Mouse (Mus musculus) midbrain, embryonic 14.5 days (tissue): ENCODE measurements around the gene Gch1. TPM values are rescaled to one million over a fixed set of nuclear protein-coding genes. Genes with fewer than 3 reads are reported as not detected.
A peak's percentile ranks its signal among the peaks of the same experiment; 100 is the strongest.

Source experiments
- ATAC-seq: fragments of 200-750 bp; cut with Nextera tagmentation; 2 replicates; pipeline ENCODE4 v1.8.0; 2017; ENCODE audit warnings: moderate number of reproducible peaks, moderate library complexity; ENCODE audit not compliant: low FRiP score, low TSS enrichment
- DNase-seq: peaks from one replicate; pipeline ENCODE4 v3.0.0-alpha.2; 2015
- H3K27ac ChIP-seq: fragments of 300-500 bp; sonication (generic); replicated peaks from 2 replicates; pipeline ENCODE4 v1.5.1; 2014; ENCODE audit warnings: mild to moderate bottlenecking, low read depth, low read length, moderate library complexity
- H3K27me3 ChIP-seq: fragments of 300-500 bp; sonication (generic); 2 replicates; pipeline ENCODE4 v1.6.1; 2014; ENCODE audit warnings: low read length, control low read depth, mixed read lengths; ENCODE audit not compliant: control insufficient read depth, insufficient read depth
- H3K36me3 ChIP-seq: fragments of 300-500 bp; sonication (generic); 2 replicates; pipeline ENCODE4 v1.6.1; 2014; ENCODE audit warnings: low read length, control low read depth; ENCODE audit not compliant: control insufficient read depth, insufficient read depth
- H3K4me1 ChIP-seq: fragments of 300-500 bp; sonication (generic); 2 replicates; pipeline ENCODE4 v1.6.1; 2014; ENCODE audit warnings: mild to moderate bottlenecking, antibody characterized with exemption, low read length, control low read depth; ENCODE audit not compliant: control insufficient read depth, insufficient read depth
- H3K4me2 ChIP-seq: fragments of 300-500 bp; sonication (generic); 2 replicates; pipeline ENCODE4 v1.6.1; 2014; ENCODE audit warnings: mild to moderate bottlenecking, low read length, moderate library complexity
- H3K4me3 ChIP-seq: fragments of 300-500 bp; sonication (generic); replicated peaks from 2 replicates; pipeline ENCODE4 v1.5.1; 2014; ENCODE audit warnings: low read depth, low read length
- H3K9ac ChIP-seq: fragments of 300-500 bp; sonication (generic); replicated peaks from 2 replicates; pipeline ENCODE4 v1.6.1; 2014; ENCODE audit warnings: mild to moderate bottlenecking, low read length, moderate library complexity
- H3K9me3 ChIP-seq: fragments of 300-500 bp; sonication (generic); 2 replicates; pipeline ENCODE4 v1.6.1; 2016; ENCODE audit warnings: low read length, control low read depth, mixed read lengths; ENCODE audit not compliant: control insufficient read depth
- WGBS: fragments of 180-500 bp; shearing (Covaris S2); extraction: QIAGEN DNeasy Blood & Tissue Kit; methylation state at CpG from one replicate; pipeline ENCODE4 v1.1.7; 2014; 5-methylcytosine and 5-hydroxymethylcytosine counted together
- polyA plus RNA-seq: library from polyadenylated mRNA; unstranded; fragments of >200 nt; fragmentation: Nextera tagmentation; extraction: Ambion mirVana; gene quantifications from 2 replicates; pipeline ENCODE4 v1.2.1, GENCODE M21; 2014

The Gch1 gene
- polyA plus RNA-seq, 1 experiment from 2014 or later, result 6.8 TPM

- 51% methylated on average over 5 of the region's 5 CpGs for WGBS
- H3K27ac ChIP-seq, result no peak overlapping the region
These were observed 2.6 kb upstream of the Gch1 start for GRCm38 (mm10) chr14:47191861-47192260.

GRCm38 (mm10) chr14:47190626-47191025, 1.4 kb upstream of the Gch1 start:
- Histone ChIP-seq H3K36me3 (no peaks in the 10 kb centered on the region), H3K4me3 (no peak overlapping the region), H3K27ac (no peak overlapping the region), H3K9ac (no peak overlapping the region), H3K4me1 (peaks cover 4% of the 10 kb centered on the region; the same call in 1 of the 2 replicates), H3K9me3 (no peaks in the 10 kb centered on the region), H3K27me3 (peaks cover 17% of the 10 kb centered on the region), H3K4me2 (no peak overlapping the region)
- no peak for ATAC-seq
- WGBS, result 75% methylated on average over 4 of the region's 4 CpGs
- DNase-seq, result no peak

More at GRCm38 (mm10) chr14:47191861-47192260, 2.6 kb upstream of the Gch1 start:
- no peak overlapping the region for H3K4me3 ChIP-seq
- no peak overlapping the region for H3K9ac ChIP-seq
- no peaks in the 10 kb centered on the region for H3K36me3 ChIP-seq
- H3K4me2 ChIP-seq, result no peak overlapping the region
- no peak for ATAC-seq
- peaks cover 4% of the 10 kb centered on the region; the same call in 1 of the 2 replicates for H3K4me1 ChIP-seq
- no peaks in the 10 kb centered on the region for H3K9me3 ChIP-seq
- peaks cover 17% of the 10 kb centered on the region for H3K27me3 ChIP-seq
- DNase-seq, result no peak

GRCm38 (mm10) chr14:47189635-47189955, 382 bp upstream of the Gch1 start:
- Histone ChIP-seq H3K36me3 (no peaks in the 10 kb centered on the region), H3K4me3 (peak overlapping the region; percentile 77), H3K27me3 (peaks cover 17% of the 10 kb centered on the region), H3K9ac (peak overlapping the region; percentile 52), H3K9me3 (no peaks in the 10 kb centered on the region), H3K4me1 (peaks cover 4% of the 10 kb centered on the region; the same call in 1 of the 2 replicates), H3K27ac (no peak overlapping the region), H3K4me2 (peak overlapping the region; percentile 99)
- 15% methylated on average over 8 of the region's 8 CpGs for WGBS
- ATAC-seq (peak; percentile 35), DNase-seq (no peak)

GRCm38 (mm10) chr14:47188475-47188847, 752 bp downstream of the Gch1 start:
- 1% methylated on average over 16 of the region's 16 CpGs for WGBS
- no peaks in the 10 kb centered on the region for H3K36me3 ChIP-seq
- no peak overlapping the region for H3K27ac ChIP-seq

GRCm38 (mm10) chr14:47187666-47188360, 1.4 kb downstream of the Gch1 start:
- H3K9ac ChIP-seq, result no peak overlapping the region
- H3K27ac ChIP-seq, result no peak overlapping the region
- no peaks in the 10 kb centered on the region for H3K36me3 ChIP-seq
- no peaks in the 10 kb centered on the region for H3K9me3 ChIP-seq
- peaks cover 4% of the 10 kb centered on the region; the same call in 1 of the 2 replicates for H3K4me1 ChIP-seq
- DNase-seq (no peak), ATAC-seq (no peak)
- WGBS, result 37% methylated on average over 12 of the region's 12 CpGs
- peak overlapping the region; percentile 99 for H3K4me2 ChIP-seq
- peaks cover 17% of the 10 kb centered on the region for H3K27me3 ChIP-seq
- no peak overlapping the region for H3K4me3 ChIP-seq

More at GRCm38 (mm10) chr14:47188475-47188847, 752 bp downstream of the Gch1 start:
- Histone ChIP-seq H3K9ac (peak overlapping the region; percentile 52), H3K9me3 (no peaks in the 10 kb centered on the region), H3K27me3 (peaks cover 17% of the 10 kb centered on the region), H3K4me3 (peak overlapping the region; percentile 77), H3K4me2 (peak overlapping the region; percentile 99), H3K4me1 (peaks cover 4% of the 10 kb centered on the region; the same call in 1 of the 2 replicates)
- ATAC-seq (peak; percentile 29; the same call in 1 of the 2 replicates), DNase-seq (no peak)

- H3K9ac ChIP-seq, result no peak overlapping the region
- H3K27me3 ChIP-seq, result peaks cover 17% of the 10 kb centered on the region
- ATAC-seq (no peak), DNase-seq (no peak)
- WGBS, result 4% methylated on average over 1 of the region's 1 CpGs
- no peaks in the 10 kb centered on the region for H3K9me3 ChIP-seq
- peaks cover 4% of the 10 kb centered on the region; the same call in 1 of the 2 replicates for H3K4me1 ChIP-seq
- no peak overlapping the region for H3K4me3 ChIP-seq
- H3K4me2 ChIP-seq, result no peak overlapping the region
- H3K27ac ChIP-seq, result no peak overlapping the region
- H3K36me3 ChIP-seq, result no peaks in the 10 kb centered on the region
These were observed 2.0 kb downstream of the Gch1 start for GRCm38 (mm10) chr14:47187261-47187660.

GRCm38 (mm10) chr14:47186561-47186960, 2.7 kb downstream of the Gch1 start:
- ATAC-seq, result no peak
- Histone ChIP-seq H3K4me1 (peaks cover 4% of the 10 kb centered on the region; the same call in 1 of the 2 replicates), H3K9ac (no peak overlapping the region), H3K9me3 (no peaks in the 10 kb centered on the region), H3K4me2 (no peak overlapping the region), H3K27ac (no peak overlapping the region), H3K4me3 (no peak overlapping the region), H3K36me3 (no peaks in the 10 kb centered on the region), H3K27me3 (peaks cover 17% of the 10 kb centered on the region)
- no peak for DNase-seq
- WGBS, result 82% methylated on average over 2 of the region's 2 CpGs

GRCm38 (mm10) chr14:47181497-47182290, 7.5 kb downstream of the Gch1 start:
- ATAC-seq (no peak), DNase-seq (peak; percentile 70)
- 61% methylated on average over 11 of the region's 11 CpGs for WGBS
- Histone ChIP-seq H3K36me3 (no peaks in the 10 kb centered on the region), H3K4me1 (no peaks in the 10 kb centered on the region), H3K27me3 (no peaks in the 10 kb centered on the region), H3K4me3 (no peak overlapping the region), H3K9ac (no peak overlapping the region), H3K9me3 (no peaks in the 10 kb centered on the region), H3K4me2 (no peak overlapping the region), H3K27ac (no peak overlapping the region)
